Mouse (Mus musculus): ENCODE data around the gene Epb41l1. TPM values are rescaled to one million over a fixed set of nuclear protein-coding genes. Genes with fewer than 3 reads are reported as not detected.

Epb41l1 gene
- polyA plus RNA-seq, 1 experiment: 4.0 TPM

DNA sequence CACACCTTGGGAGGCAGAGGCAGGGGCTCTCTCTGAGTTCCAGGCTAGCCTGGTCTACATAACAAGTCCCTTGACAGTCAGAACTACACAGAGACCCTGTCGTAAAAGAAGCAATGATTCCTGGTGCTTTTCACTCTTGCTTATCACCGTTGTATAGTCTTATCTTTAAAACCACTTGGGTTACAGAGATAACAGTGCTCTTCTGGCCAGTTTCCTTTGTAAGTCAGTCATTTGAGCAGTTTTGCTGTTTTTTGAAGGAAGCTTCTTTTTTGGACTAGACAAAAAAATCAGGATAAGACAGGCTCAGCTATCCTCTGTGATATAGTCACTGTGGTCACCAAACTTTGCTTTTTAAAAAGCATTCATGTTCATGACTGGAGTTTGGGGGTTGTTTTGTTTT is 141.1 kb downstream of the Epb41l1 start:
- Histone ChIP-seq H3K27me3 (ENCODE audit: control insufficient read depth, insufficient read depth, low read length) (no peaks in the 10 kb centered on the region), H3K4me3 (ENCODE audit: control insufficient read depth, low read depth, low read length) (no peak overlapping the region), H3K4me1 (ENCODE audit: control insufficient read depth, insufficient read depth, low read length) (no peaks in the 10 kb centered on the region; the same call in 1 of the 2 replicates), H3K27ac (ENCODE audit: control insufficient read depth, insufficient read depth, low read depth, low read length) (no peak overlapping the region), H3K36me3 (ENCODE audit: control insufficient read depth, insufficient read depth, low read length) (no peaks in the 10 kb centered on the region; the same call in 1 of the 2 replicates)
- TF ChIP-seq POLR2A (IDR thresholded peaks at IDR 0.05; ENCODE audit: control insufficient read depth, low read depth, low read length): no peak
- no peak for TF ChIP-seq CTCF (IDR thresholded peaks at IDR 0.05; ENCODE audit: control insufficient read depth, insufficient read depth, insufficient replicate concordance, low read depth, low read length)

DNA sequence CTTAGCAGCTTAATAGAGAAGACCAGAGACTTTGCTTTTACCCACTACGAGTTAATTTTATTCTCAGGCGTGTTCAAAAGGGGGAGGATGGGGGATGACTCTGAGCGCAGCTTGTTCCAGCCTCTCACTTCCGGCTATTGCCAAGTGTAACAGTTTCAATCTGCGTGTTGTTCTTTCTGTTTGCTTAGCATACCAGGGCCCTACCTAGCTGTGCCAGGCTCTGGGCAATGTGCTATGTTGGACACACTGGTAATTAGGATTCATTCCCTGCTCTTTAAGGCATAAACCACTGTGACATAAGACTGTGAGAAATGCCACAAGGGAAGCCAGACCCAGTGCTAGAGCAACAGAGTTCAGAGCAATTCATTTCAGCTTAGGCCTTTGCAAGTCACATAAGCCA is 142.8 kb downstream of the Epb41l1 start:
- peak overlapping the region; percentile 48 for H3K27ac ChIP-seq (ENCODE audit: control insufficient read depth, insufficient read depth, low read depth, low read length)
- H3K4me3 ChIP-seq (ENCODE audit: control insufficient read depth, low read depth, low read length): no peak overlapping the region
- H3K36me3 ChIP-seq (ENCODE audit: control insufficient read depth, insufficient read depth, low read length): no peaks in the 10 kb centered on the region; the same call in 1 of the 2 replicates
- TF ChIP-seq CTCF (IDR thresholded peaks at IDR 0.05; ENCODE audit: control insufficient read depth, insufficient read depth, insufficient replicate concordance, low read depth, low read length) (no peak), POLR2A (IDR thresholded peaks at IDR 0.05; ENCODE audit: control insufficient read depth, low read depth, low read length) (no peak)
- no peaks in the 10 kb centered on the region for H3K27me3 ChIP-seq (ENCODE audit: control insufficient read depth, insufficient read depth, low read length)
- H3K4me1 ChIP-seq (ENCODE audit: control insufficient read depth, insufficient read depth, low read length): no peaks in the 10 kb centered on the region; the same call in 1 of the 2 replicates

DNA sequence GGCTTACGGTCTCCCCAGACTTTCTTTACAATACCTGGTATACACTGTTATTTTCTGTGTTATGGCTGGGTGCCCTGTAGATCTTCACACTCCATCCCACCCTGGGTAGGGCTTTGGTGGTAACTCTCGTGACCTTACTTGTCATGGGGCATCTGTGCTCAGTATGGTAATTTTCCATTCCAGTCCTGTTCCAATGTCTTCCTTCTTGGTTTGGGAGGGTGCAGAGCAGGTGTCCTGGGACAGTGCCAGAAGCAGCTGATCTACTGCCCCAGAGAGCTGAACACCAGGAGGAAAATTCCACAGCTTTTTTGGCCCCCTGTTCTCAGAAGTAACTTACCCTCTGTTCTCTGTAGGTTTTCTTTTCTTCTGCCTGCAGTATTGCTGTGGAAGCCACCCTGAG is 145.8 kb downstream of the Epb41l1 start:
- Histone ChIP-seq H3K27ac (ENCODE audit: control insufficient read depth, insufficient read depth, low read depth, low read length) (no peak overlapping the region), H3K36me3 (ENCODE audit: control insufficient read depth, insufficient read depth, low read length) (no peaks in the 10 kb centered on the region; the same call in 1 of the 2 replicates), H3K4me3 (ENCODE audit: control insufficient read depth, low read depth, low read length) (no peak overlapping the region), H3K27me3 (ENCODE audit: control insufficient read depth, insufficient read depth, low read length) (no peaks in the 10 kb centered on the region), H3K4me1 (ENCODE audit: control insufficient read depth, insufficient read depth, low read length) (no peaks in the 10 kb centered on the region)
- no peak for TF ChIP-seq POLR2A (IDR thresholded peaks at IDR 0.05; ENCODE audit: control insufficient read depth, low read depth, low read length)

DNA sequence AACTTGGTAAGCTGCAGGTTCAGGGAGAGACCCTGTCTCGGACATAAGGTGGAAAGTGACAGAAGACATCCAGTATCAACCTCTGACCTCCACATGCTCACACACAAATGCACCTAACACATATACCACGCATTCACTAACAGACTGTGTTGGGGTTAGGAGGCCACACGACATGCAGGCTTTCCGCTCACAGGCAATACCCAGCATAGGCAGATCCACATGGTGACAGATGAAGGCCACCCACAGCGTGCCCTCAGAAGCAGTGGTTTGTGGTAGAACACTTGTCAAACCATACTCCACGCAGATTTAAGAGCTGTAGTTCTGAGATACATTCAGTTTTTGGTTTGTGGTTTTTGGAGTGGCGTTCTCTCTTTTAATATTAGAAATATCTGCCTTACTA is 147.9 kb downstream of the Epb41l1 start:
- no peaks in the 10 kb centered on the region; the same call in 1 of the 2 replicates for H3K36me3 ChIP-seq (ENCODE audit: control insufficient read depth, insufficient read depth, low read length)
- TF ChIP-seq POLR2A (IDR thresholded peaks at IDR 0.05; ENCODE audit: control insufficient read depth, low read depth, low read length) (no peak), CTCF (IDR thresholded peaks at IDR 0.05; ENCODE audit: control insufficient read depth, insufficient read depth, insufficient replicate concordance, low read depth, low read length) (no peak)

DNA sequence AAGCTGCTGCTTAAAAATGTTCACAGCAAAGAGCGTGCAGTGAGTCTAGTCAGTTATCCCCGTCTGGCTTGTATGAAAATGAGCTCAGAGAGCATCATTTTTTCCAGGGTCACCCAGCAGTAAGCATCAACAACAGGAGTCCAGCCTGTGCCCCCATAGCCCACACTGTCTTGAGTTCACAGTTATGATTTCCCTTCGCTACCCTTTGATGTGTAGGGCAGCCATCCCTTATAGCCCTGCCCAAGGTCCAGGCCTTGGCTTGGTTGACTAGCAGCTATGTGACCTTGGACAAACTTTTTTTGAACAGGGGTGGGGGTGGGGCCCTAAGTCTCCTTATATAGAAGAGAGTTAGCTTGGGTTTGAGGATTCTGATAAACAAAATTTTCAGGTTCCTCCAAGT is 148.6 kb downstream of the Epb41l1 start:
- no peak for TF ChIP-seq CTCF (IDR thresholded peaks at IDR 0.05; ENCODE audit: control insufficient read depth, insufficient read depth, insufficient replicate concordance, low read depth, low read length)
- no peak overlapping the region for H3K4me3 ChIP-seq (ENCODE audit: control insufficient read depth, low read depth, low read length)
- no peaks in the 10 kb centered on the region for H3K4me1 ChIP-seq (ENCODE audit: control insufficient read depth, insufficient read depth, low read length)
- H3K36me3 ChIP-seq (ENCODE audit: control insufficient read depth, insufficient read depth, low read length): no peaks in the 10 kb centered on the region
- no peak overlapping the region; the same call in 1 of the 2 replicates for H3K27ac ChIP-seq (ENCODE audit: control insufficient read depth, insufficient read depth, low read depth, low read length)
- no peaks in the 10 kb centered on the region for H3K27me3 ChIP-seq (ENCODE audit: control insufficient read depth, insufficient read depth, low read length)

More for the DNA sequence above, 147.9 kb downstream of the Epb41l1 start:
- Histone ChIP-seq H3K27me3 (ENCODE audit: control insufficient read depth, insufficient read depth, low read length) (no peaks in the 10 kb centered on the region), H3K4me3 (ENCODE audit: control insufficient read depth, low read depth, low read length) (no peak overlapping the region), H3K27ac (ENCODE audit: control insufficient read depth, insufficient read depth, low read depth, low read length) (no peak overlapping the region), H3K4me1 (ENCODE audit: control insufficient read depth, insufficient read depth, low read length) (no peaks in the 10 kb centered on the region)

DNA sequence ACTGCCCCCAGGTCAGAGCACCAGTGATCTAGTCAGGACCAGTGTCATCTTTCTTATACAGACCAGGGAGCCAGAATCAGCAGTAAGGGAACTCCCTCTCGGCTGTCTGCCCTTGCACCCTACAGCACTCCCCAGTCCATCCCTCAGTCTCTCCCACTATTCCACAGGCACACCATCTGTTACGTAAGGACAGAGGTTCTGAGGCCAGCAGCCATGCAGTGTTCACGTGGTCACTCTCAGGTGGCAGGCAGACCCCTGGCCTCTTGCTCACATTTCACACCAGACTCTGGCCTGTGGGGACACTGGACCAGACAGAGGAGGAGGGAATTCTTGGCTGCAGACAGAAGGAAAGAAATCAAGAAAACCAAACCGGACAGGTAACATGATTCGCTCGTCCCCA is 150.8 kb downstream of the Epb41l1 start:
- Histone ChIP-seq H3K36me3 (ENCODE audit: control insufficient read depth, insufficient read depth, low read length) (no peaks in the 10 kb centered on the region), H3K27ac (ENCODE audit: control insufficient read depth, insufficient read depth, low read depth, low read length) (no peak overlapping the region), H3K27me3 (ENCODE audit: control insufficient read depth, insufficient read depth, low read length) (no peaks in the 10 kb centered on the region), H3K4me3 (ENCODE audit: control insufficient read depth, low read depth, low read length) (no peak overlapping the region), H3K4me1 (ENCODE audit: control insufficient read depth, insufficient read depth, low read length) (no peaks in the 10 kb centered on the region)
- TF ChIP-seq CTCF (IDR thresholded peaks at IDR 0.05; ENCODE audit: control insufficient read depth, insufficient read depth, insufficient replicate concordance, low read depth, low read length) (no peak), POLR2A (IDR thresholded peaks at IDR 0.05; ENCODE audit: control insufficient read depth, low read depth, low read length) (no peak)

DNA sequence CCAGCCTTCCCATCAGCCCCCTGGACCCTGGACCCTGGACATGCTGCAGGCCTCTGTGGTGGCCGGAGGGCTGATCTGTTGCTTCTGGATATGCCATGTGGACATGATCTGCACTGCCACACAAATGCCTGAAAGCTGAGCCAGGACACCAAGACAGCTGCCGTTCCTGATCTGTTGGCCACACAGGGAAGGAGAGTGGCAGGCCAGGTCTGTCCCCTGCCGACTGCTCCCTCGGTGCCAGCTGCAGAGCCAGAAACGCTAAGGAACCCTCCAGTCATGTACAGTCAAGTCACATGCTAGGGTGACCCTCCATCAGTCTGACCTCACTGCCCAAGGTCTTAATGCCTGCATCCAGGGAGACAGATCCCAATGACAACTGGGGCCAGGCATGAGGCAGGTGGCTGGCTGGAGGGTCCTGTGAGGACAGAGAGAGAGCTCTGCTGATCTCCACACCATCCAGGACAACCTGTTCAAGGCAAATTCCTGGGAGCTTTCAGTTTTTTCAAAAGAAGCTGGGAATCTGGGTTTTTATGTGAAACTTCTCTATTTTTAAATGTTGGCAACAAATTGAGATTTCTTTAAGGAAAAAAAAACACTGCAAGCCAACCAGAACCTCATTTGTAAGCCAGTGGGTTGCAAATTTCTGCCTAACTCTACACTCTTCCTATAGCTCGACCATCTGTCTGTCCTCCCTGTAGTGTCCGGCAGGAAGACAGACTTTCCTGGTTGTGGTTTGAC is 156.3 kb downstream of the Epb41l1 start:
- H3K4me1 ChIP-seq (ENCODE audit: control insufficient read depth, insufficient read depth, low read length): no peaks in the 10 kb centered on the region
- TF ChIP-seq POLR2A (IDR thresholded peaks at IDR 0.05; ENCODE audit: control insufficient read depth, low read depth, low read length): no peak
- TF ChIP-seq CTCF (IDR thresholded peaks at IDR 0.05; ENCODE audit: control insufficient read depth, insufficient read depth, insufficient replicate concordance, low read depth, low read length): no peak
- H3K27ac ChIP-seq (ENCODE audit: control insufficient read depth, insufficient read depth, low read depth, low read length): 0 out of 2 replicates have a peak overlapping the region, but pooled peaks have one; percentile 15
- no peaks in the 10 kb centered on the region for H3K27me3 ChIP-seq (ENCODE audit: control insufficient read depth, insufficient read depth, low read length)
- H3K4me3 ChIP-seq (ENCODE audit: control insufficient read depth, low read depth, low read length): no peak overlapping the region
- no peaks in the 10 kb centered on the region for H3K36me3 ChIP-seq (ENCODE audit: control insufficient read depth, insufficient read depth, low read length)
